10 mouse cellular contexts compared by ENCODE assay signal in the genomic region with DNA sequence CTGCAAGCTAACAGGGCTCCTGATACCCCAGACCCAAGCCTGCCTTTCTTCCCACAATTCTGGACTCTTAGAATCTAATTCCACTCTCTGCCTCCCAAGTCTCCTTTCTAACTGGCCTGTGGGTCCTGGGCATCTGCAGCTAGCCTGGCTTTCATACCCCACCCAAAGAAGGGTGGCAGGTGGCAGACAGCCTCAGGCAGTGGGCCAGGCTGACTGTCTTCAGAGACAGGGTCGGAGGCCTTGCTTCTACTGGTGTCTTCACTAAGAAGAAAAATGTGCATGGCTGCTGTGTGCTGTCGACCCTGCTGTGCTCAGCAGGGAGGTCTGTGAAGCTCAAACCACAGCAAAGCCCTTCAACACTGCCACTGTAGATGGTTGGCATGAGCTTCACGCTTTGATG. TPM values are rescaled to one million over a fixed set of nuclear protein-coding genes. Genes with fewer than 3 reads are reported as not detected.
DNase-seq lines count a peak whose midpoint lies in the region; ATAC-seq and TF ChIP-seq lines count a peak whose summit lies in the region.
"Had no signal": no experiment of that assay in that cellular context is flagged by ENCODE, and none has a peak within 500 bp of the region (broad histone marks: within the 10 kb centered on the region; RNA-seq: fewer than 3 reads in every experiment).

No protein-coding gene starts in this region.

- intact Hi-C loops in gastrocnemius, adult 2 months (cut with DNase I), result no loop called here

- WGBS in liver, adult 2 months, result 71% methylated on average over 3 of the region's 3 CpGs
- 80% methylated on average over 3 of the region's 3 CpGs for WGBS in liver, embryonic 11.5 days
- WGBS in embryonic facial prominence, embryonic 13.5 days, result 50% methylated on average over 3 of the region's 3 CpGs
- WGBS in limb, embryonic 12.5 days, result 66% methylated on average over 3 of the region's 3 CpGs
- 66% methylated on average over 3 of the region's 3 CpGs for WGBS in lung, adult 2 months

- H3K27ac ChIP-seq in gastrocnemius, adult 2 months, result peak overlapping the region; percentile 85
- no peak overlapping the region for H3K27ac ChIP-seq in liver, adult 2 months (replicated peaks; ENCODE audit: insufficient read depth, low read depth, low read length)
- H3K27ac ChIP-seq in liver, embryonic 11.5 days (ENCODE audit: low read depth, low read length), result no peak overlapping the region
- peak overlapping the region; percentile 68 for H3K27ac ChIP-seq in embryonic facial prominence, embryonic 13.5 days
- H3K27ac ChIP-seq in limb, embryonic 12.5 days, result peak overlapping the region; percentile 89

- H3K36me3 ChIP-seq in liver, adult 2 months (ENCODE audit: control insufficient read depth, insufficient read depth, low read length), result no peaks in the 10 kb centered on the region; the same call in none of the 2 replicates
- no peaks in the 10 kb centered on the region for H3K36me3 ChIP-seq in liver, embryonic 11.5 days (ENCODE audit: control insufficient read depth, insufficient read depth, low read length)
- H3K36me3 ChIP-seq in embryonic facial prominence, embryonic 13.5 days, result no peaks in the 10 kb centered on the region
- no peaks in the 10 kb centered on the region for H3K36me3 ChIP-seq in limb, embryonic 12.5 days

- no peak overlapping the region for H3K4me2 ChIP-seq in liver, embryonic 11.5 days
- H3K4me2 ChIP-seq in embryonic facial prominence, embryonic 13.5 days, result no peak overlapping the region
- peak overlapping the region; percentile 36 for H3K4me2 ChIP-seq in limb, embryonic 12.5 days

- H3K9me3 ChIP-seq in liver, embryonic 11.5 days (ENCODE audit: control insufficient read depth, low read length), result no peaks in the 10 kb centered on the region
- no peaks in the 10 kb centered on the region for H3K9me3 ChIP-seq in embryonic facial prominence, embryonic 13.5 days
- H3K9me3 ChIP-seq in limb, embryonic 12.5 days, result no peaks in the 10 kb centered on the region

- peaks cover 38% of the 10 kb centered on the region for H3K4me1 ChIP-seq in liver, adult 2 months (ENCODE audit: control insufficient read depth, insufficient read depth, low read length)
- peaks cover 28% of the 10 kb centered on the region for H3K4me1 ChIP-seq in liver, embryonic 11.5 days (replicated peaks; ENCODE audit: control insufficient read depth, insufficient read depth, low read length)
- peaks cover 59% of the 10 kb centered on the region for H3K4me1 ChIP-seq in embryonic facial prominence, embryonic 13.5 days
- H3K4me1 ChIP-seq in limb, embryonic 12.5 days (replicated peaks), result peaks cover 75% of the 10 kb centered on the region
- peaks cover 48% of the 10 kb centered on the region for H3K4me1 ChIP-seq in lung, adult 2 months (ENCODE audit: control insufficient read depth, insufficient read depth, low read length)

- no peak for ATAC-seq in liver, embryonic 11.5 days (replicated peaks; ENCODE audit: low FRiP score)
- no peak for ATAC-seq in embryonic facial prominence, embryonic 13.5 days (ENCODE audit: insufficient number of reproducible peaks, insufficient read depth, low FRiP score, low TSS enrichment, low read depth)
- ATAC-seq in limb, embryonic 12.5 days (ENCODE audit: insufficient number of reproducible peaks, insufficient read depth, low FRiP score, low TSS enrichment, low read depth), result no peak

- no peak overlapping the region for H3K4me3 ChIP-seq in gastrocnemius, adult 2 months
- H3K4me3 ChIP-seq in liver, adult 2 months (ENCODE audit: insufficient read depth, low read depth, low read length), result no peak overlapping the region
- no peak overlapping the region for H3K4me3 ChIP-seq in liver, embryonic 11.5 days (ENCODE audit: low read depth, low read length)
- no peak overlapping the region for H3K4me3 ChIP-seq in embryonic facial prominence, embryonic 13.5 days
- no peak overlapping the region for H3K4me3 ChIP-seq in limb, embryonic 12.5 days (replicated peaks)
- H3K4me3 ChIP-seq in lung, adult 2 months (replicated peaks; ENCODE audit: extremely low read depth, low read depth, low read length), result no peak overlapping the region

- H3K9ac ChIP-seq in liver, adult 2 months (ENCODE audit: low read depth, low read length), result peak overlapping the region; percentile 19
- H3K9ac ChIP-seq in liver, embryonic 11.5 days (ENCODE audit: low read depth, low read length), result no peak overlapping the region
- peak overlapping the region; percentile 51; the same call in 1 of the 2 replicates for H3K9ac ChIP-seq in embryonic facial prominence, embryonic 13.5 days
- H3K9ac ChIP-seq in limb, embryonic 12.5 days (replicated peaks), result no peak overlapping the region; the same call in 1 of the 2 replicates

- TF ChIP-seq CTCF in gastrocnemius, adult 2 months (IDR thresholded peaks at IDR 0.05), result no peak
- no peak for TF ChIP-seq CTCF in liver, adult 2 months (IDR thresholded peaks at IDR 0.05; ENCODE audit: low read depth, low read length)
- TF ChIP-seq CTCF in lung, adult 2 months (IDR thresholded peaks at IDR 0.05; ENCODE audit: insufficient read depth, low read length), result no peak

- TF ChIP-seq POLR2A in liver, adult 2 months (IDR thresholded peaks at IDR 0.05; ENCODE audit: extremely low read depth, insufficient read depth, low read length), result no peak
- no peak for TF ChIP-seq POLR2A in lung, adult 2 months (IDR thresholded peaks at IDR 0.05; ENCODE audit: borderline replicate concordance, extremely low read depth, low read depth, low read length)

- H3K27me3 ChIP-seq in liver, adult 2 months (ENCODE audit: control insufficient read depth, insufficient read depth, low read length), result no peaks in the 10 kb centered on the region
- no peaks in the 10 kb centered on the region for H3K27me3 ChIP-seq in liver, embryonic 11.5 days (replicated peaks; ENCODE audit: control insufficient read depth, insufficient read depth, low read length)
- no peaks in the 10 kb centered on the region for H3K27me3 ChIP-seq in embryonic facial prominence, embryonic 13.5 days
- H3K27me3 ChIP-seq in limb, embryonic 12.5 days, result no peaks in the 10 kb centered on the region

- peaks cover 48% of the 10 kb centered on the region for H3K79me2 ChIP-seq in liver, adult 2 months (ENCODE audit: control insufficient read depth, insufficient read depth, low read length)

- DNase-seq in gastrocnemius, adult 2 months, result no peak
- DNase-seq in gastrocnemius, postnatal 10 days, result no peak
- DNase-seq in liver, adult 2 months (ENCODE audit: extremely low read depth, low read depth, low spot score), result no peak
- no peak for DNase-seq in liver, embryonic 11.5 days (ENCODE audit: low spot score)
- no peak for DNase-seq in thymus, postnatal 25 days
- no peak for DNase-seq in lung, adult 2 months
- DNase-seq: B cell, adult 2 months; spleen, adult 18-20 months had no signal

RNA-seq across cellular contexts. Expression of a gene that starts 39.0 kb away (rescaled TPM):
- total RNA-seq in gastrocnemius, adult 2 months (2021), result 10 to 100 TPM; 28.6 to 49.6 TPM
- 10 to 100 TPM; 26.4 to 30.7 TPM for total RNA-seq in gastrocnemius, postnatal 10 days (2021)
- 26.8 and 32.4 TPM in 2 replicates for total RNA-seq in liver, adult 2 months (2014; rRNA removed)
- 13.9 and 14.7 TPM in 2 replicates for polyA plus RNA-seq in liver, adult 2 months (2012; rRNA removed)
- 6.1 and 6.7 TPM in 2 replicates for polyA plus RNA-seq in liver, embryonic 11.5 days (2014; fragmentation: Nextera tagmentation; extraction: Ambion mirVana)
- polyA plus RNA-seq in embryonic facial prominence, embryonic 13.5 days (2015; fragmentation: Nextera tagmentation; extraction: Ambion mirVana), result 15.8 and 16.1 TPM in 2 replicates
- polyA plus RNA-seq in limb, embryonic 12.5 days (2016; fragmentation: Nextera tagmentation; extraction: Ambion mirVana), result 24.5 and 26.3 TPM in 2 replicates
- polyA plus RNA-seq in lung, adult 2 months (2012; rRNA removed), result 23.1 and 24.0 TPM in 2 replicates

Comparison
In these comparisons a context has a peak if more than half of its experiments do, and no peak if none do; other contexts are left out.
1. H3K9ac ChIP-seq: peak in liver, adult 2 months (single experiment) and embryonic facial prominence, embryonic 13.5 days (single experiment); none in liver, embryonic 11.5 days (single experiment) and limb, embryonic 12.5 days (single experiment).
2. H3K27ac ChIP-seq: peak in gastrocnemius, adult 2 months (single experiment), embryonic facial prominence, embryonic 13.5 days (single experiment) and limb, embryonic 12.5 days (single experiment); none in liver, adult 2 months (single experiment) and liver, embryonic 11.5 days (single experiment).